Mouse (Mus musculus) kidney, postnatal 14 days (tissue): ENCODE measurements at regions not wholly inside any gene's neighbourhood (a gene's known extent, or its start where the extent isn't known, plus 50 kb on each side); places are given as distances from the start of the nearest gene placed in this dataset.

Source experiments
- DNase-seq: peaks from one replicate; pipeline ENCODE4 v3.0.0; 2022; ENCODE audit warnings: mixed read lengths

DNA sequence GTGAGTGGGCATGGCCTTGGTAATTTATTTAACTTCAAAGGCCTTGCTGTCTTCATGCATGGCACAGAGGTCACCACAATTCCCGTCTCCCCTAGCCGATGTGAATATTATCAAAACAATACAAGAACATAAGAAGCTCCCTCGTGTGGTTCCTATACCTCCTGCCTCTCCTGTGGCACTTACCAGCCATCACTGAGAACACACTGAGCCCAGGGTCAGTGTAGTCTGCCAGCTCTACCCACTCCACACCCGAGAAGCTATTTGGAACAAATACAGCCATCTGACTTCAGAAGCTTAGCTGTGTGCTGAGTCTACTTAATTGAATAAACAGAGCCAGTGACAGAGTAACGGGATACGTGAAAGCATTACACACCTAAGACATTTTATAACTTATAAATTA, 605.7 kb upstream of the Arpp21 start:
- DNase-seq, result no peak

DNA sequence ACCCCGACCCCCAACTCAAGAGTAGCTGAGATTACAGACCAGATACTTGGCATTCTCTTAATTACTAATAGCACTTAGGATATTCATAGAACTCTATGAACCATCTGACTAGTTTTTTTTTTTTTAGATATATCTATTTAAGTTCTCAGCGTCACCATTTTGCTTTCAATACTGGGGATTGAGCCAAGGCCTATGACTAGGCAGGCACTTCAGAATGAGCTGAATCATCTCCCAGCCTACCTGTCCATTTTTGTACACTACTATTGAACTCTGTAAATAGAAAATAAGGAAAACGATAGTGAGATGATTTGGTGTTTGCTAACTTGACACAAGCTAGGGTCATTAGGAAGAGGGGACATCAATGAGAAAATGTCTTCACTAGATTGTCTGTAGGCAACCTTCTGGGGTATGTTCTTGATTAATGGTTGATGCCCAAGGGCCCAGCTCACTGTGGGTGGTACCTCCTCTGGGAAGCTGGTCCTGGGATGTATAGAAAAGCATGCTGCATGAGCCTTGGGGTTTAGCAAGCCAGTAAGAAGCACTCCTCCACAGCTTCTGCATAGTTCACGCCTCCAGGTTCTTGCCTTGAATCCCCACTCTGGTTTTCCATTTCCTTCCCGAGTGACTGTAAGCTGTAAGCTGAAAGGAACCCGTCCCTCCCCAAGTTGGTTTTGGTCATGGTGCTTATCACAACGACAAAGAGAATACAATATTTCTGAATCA, 603.5 kb upstream of the Arpp21 start:
- no peak for DNase-seq

DNA sequence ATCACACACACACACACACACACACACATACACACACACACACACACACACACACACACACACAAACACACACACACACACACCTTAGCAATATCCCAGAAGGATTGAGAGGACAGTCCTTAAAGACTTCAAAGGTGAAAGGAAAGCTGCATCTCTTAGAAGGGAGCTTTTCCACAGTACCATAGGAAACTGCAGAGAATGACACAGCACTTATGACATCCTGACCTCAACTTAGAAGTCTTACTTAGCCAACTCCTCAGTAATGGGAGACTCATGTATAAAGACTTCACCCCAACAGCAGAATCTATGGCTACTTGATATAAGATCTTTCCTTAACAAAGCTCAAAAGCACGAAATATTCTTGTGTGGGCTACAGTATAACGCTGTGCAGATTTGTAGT, 601.8 kb upstream of the Arpp21 start:
- DNase-seq, result no peak

DNA sequence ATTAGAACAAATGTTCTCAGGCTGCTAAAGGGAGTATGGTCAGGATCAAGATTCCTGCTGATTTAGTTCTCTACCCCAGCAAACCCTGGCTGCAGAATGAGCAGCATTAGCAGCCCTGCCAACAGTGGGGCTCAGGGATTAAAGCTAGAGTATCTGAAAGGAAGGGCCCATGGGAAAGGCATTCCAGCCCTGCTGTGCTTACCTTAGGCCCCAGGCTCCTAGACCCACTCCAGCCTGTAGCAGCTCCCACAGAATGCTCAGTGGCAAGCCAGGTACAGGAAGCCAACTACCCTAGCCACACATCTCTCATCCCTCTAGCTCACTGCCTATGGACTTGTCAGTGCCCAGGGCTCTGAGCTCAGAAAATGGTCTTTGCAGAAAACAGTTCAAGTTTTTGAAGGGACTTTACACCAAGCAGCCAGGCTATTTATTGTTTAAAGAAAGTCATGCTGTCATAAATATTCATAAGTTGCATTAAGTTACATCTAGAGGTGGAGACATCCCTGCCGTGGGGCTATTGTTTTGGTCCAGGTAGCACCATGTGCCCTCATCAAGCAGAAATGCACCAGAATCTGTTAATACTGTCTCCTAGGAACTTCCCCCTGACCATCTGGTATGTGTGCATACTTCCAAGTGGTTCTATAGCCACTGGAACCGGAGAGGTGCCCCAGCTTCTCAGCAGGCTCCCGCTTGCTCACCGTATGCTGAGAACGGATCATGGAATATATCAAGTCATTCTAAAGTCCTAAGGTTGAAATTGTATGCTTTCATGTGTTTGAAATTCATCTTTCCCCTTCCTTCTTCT, 598.9 kb upstream of the Arpp21 start:
- DNase-seq, result no peak

DNA sequence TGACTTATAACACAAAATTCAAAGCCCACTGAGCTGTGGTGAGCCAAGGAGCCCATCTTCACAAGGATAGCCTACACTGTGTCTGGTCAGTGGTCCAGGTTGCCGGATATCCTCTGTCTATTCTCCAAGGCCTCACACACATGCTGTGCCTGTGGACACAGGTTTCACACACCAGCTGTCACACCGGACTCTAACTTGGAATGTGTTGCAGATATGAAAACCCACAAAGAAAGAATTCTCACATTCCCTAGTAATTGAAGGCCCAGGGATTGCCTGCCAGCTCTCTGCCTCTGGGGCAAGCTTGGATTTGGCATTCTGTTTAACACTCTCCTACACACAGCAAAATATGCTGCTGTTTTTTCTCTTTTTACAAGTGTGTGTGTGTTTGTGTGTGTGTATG, 595.4 kb upstream of the Arpp21 start:
- no peak for DNase-seq

DNA sequence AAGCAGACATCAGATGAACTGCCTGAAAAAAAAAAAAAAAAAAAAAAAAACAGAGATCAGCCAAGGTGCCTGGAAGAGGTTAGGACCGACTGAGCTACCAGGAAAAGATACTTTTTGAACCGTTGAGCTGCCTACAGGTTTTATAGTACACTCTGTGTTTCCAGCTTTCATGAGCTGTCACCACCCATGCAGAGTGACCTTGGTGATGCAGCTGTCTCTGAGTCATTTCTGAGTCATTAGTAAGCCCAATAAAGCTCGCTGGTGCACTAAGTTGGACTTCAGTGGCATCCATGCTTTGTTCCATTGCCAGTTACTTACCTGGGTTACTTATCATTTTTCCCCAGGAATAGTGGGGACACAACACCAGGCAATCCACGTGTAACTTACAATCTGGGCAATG, 592.9 kb upstream of the Arpp21 start:
- no peak for DNase-seq

DNA sequence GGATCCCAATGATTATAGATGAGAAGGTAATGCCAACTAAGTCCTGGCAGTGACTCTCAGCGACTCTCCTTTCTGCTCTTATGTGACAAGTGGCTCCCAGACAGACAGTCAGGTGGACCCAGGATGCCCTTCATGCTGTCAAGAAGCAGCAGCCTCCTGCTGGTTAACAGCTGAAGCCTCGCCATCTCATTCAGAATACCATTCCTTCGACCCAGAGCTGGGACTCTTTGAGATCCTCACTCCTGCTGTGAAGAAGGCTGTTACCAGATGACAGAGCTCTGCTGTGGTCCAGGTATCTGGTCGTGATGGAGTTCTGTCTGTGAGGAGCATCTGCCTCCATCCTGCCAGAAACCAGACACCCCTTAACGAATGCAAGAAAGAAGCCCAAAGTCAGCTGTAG, 590.9 kb upstream of the Arpp21 start:
- DNase-seq, result no peak

DNA sequence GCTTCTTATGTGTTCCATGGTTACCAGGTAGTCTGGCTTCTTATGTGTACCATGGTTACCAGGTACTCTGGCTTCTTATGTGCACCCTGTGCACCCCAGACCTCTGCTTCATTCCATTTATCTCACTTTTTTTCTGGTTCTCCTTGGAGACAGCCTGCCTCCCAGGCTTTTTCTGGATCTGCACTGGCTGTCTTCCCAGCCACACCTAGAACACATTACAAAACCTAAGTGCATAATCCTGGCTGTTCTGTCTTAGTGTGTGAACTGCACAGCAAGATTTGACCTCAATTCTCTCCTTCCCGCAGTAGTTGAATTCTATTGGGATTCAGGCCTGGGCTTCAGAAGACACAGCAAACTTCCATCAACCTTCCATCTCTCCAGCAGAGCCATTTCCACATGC, 586.2 kb upstream of the Arpp21 start:
- DNase-seq, result no peak

DNA sequence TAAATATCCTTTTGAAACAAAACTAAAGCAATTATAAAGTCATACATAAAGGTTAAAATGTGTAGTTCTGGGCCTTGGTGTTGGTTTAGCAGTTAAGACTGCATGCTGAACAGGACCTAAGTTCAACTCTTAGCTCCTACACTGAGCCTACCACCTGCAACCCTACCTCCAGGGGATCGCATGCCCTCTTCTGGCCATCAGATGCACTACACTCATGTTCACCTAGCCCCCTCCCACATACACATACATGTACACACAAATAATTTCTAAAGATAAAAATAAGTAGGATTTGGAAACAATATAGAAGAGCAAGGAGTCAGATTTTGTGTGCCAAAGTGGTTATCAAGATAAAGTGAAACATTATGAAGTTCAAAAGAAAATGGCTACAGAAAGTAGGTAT, 576.2 kb upstream of the Arpp21 start:
- no peak for DNase-seq

DNA sequence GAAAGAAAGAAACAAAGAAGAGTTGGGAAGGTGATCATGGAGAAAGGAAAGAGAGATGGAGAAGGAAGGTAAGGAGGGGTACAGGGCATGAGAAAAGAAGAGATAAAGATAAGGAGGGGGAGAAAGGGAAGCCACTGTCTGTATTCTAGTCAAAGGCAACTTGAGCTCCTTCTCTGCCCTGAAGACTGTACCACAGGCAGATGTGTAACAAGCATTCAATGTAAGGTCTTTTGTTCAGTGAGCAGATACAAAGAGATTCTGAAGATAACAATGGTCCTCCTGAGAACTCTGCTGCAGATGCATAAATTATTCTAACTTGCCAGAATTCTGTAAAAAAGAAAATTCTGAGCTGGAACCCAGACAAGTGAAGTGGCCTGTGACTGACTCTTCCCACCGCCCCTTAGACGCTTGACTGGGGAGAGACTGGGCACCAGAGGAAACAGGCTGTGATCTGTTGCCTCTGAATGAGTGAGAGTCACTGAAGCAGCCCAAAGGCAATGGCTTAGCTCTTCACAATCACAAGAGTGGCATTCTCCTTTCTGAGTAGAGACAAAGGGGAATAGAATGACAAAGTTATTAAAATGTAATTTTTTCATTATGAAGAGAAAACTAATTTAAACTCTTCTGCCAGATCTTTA, 564.0 kb upstream of the Arpp21 start:
- no peak for DNase-seq

DNA sequence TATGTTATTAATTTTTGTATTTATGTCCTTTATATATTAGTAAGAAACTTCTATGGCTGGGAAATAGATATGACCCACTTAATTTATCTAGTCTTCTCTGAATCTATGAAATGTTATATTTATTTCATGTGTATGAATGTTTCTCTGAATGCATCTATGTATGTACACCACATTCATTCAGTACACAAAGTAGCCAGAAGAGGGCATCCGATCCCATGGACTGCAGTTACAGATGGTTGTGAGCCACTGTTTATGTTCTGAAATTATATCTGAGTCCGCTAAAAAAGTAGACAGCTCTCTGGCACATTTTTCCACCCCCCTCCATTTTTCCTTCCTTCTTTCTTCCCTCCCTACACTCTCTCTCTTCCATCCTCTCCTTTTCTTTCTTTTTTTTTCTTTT, 557.8 kb upstream of the Arpp21 start:
- no peak for DNase-seq

DNA sequence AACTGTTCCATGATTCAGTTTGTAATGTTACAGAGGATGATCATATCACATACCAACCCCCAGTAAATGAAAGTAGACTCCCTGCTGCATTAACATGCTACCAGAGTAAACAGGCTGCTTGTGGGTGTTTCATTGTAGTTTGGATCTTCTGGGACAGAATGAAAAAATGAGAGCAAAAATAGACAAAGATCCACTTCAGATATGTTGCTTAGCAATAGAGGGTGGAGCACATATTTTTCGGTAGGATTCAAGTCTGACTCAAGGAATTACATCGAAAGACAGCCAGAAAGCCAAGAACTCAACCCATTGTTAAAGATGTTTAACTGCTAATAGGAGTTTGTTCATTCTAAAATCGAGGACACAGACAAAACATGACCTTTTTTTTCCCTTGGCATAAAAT, 536.2 kb upstream of the Arpp21 start:
- no peak for DNase-seq

DNA sequence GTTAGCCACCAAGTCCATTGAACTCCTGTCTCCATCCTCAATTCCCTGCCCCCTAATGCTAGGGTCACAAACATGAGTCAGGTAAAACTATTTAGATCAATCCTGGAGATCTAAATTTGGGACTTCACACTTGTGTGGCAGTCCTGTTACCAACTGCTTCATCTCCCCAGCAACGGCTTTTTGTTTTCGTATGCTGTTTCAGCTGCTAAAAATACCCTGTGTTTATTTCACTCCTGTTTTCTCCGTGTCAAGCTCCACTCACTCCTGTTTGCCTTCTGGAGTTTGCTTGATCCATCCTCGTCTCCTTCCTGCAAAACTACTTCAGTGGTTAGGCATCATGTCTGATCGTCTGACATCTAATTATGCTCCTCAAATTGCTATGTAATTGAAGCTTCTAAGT, 508.9 kb upstream of the Arpp21 start:
- no peak for DNase-seq

DNA sequence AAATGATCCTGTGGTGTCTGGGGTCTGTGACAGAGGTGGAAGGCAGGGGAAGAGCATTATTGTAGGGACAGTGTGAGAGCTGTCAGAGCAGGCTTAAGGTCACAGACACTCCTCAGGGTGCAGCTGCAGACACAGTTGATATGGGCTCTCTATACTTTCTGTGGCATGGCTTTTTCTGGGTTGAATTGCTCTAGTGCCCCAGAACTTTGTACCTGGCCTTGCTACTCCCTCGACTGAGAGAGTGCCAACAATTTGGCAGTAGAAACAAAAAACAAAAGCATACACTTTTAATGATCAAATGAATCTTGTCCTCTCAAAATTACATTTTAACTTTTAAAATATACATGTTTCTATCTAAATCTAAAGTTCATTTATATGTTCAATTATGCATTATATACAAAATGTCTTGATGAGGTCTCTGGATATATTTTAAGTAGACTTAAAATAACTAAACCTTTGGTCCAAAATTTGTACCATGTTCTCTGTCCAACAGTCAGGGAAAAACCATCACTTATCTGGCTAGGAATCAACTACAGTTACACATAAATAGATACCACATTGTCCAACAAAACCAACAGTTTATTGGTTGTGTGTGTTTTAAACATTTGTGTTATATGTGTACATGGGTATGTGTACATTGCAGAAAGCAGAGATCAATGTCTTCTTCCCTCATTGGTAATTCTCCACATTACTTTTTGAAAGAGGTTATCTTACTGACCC, 508.3 kb upstream of the Arpp21 start:
- DNase-seq, result peak; percentile 24

DNA sequence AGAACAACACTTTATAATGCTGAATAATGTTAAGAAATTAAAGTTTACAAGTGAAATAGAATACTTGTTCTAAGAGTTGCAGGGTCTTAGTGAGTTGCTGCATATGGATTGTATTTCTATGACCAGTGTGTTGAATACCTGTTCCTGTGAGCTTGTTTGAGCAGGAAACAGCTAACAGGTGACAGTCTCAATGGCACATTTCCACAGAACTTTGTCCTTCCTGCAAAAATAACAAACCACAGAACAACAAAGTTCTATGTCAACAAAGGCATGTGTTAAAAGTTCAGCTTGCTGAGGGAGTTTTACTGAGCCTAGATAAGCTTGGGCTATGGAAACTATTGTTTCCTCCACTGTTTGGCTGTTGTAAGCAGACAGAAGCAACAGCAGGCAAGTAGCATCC, 500.0 kb upstream of the Arpp21 start:
- peak; percentile 2 for DNase-seq

DNA sequence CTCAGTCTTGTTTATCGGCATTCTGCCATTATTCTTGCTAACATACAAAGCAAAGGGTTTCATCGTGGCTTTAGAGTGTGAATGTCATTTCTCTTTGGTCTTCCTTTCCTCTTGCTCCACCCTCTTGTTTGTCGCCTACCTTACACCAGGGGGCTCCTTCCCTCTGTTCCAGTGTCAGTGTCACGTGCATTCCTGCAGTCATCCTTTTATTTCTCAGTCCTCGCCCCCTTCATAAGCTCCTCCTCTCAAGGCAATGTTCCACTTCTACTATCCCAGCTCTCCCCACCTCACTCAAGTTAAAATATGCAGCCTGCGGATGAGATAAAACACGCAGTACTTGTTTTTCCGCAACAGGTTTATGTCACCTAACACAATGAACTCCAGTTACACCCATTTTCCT, 489.8 kb upstream of the Arpp21 start:
- peak; percentile 4 for DNase-seq

DNA sequence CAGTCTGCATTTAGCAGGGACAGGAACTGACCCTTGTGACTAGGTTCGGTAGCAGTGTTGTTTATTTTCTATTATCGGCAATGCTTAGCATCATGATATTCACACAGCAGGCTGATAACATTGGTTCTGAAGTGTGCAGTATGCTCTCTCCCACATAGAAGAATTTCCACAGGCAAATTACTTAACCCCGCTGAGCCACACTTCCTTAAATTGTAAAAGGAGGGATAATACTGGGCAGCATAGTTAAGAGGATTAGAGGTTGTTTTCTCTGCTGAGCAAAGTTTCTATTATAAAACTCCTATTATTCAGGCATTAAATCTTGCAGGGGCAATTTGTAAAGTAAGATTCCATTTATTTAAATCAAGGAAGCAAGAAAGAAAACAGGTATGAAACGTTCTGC, 489.4 kb upstream of the Arpp21 start:
- DNase-seq, result no peak

DNA sequence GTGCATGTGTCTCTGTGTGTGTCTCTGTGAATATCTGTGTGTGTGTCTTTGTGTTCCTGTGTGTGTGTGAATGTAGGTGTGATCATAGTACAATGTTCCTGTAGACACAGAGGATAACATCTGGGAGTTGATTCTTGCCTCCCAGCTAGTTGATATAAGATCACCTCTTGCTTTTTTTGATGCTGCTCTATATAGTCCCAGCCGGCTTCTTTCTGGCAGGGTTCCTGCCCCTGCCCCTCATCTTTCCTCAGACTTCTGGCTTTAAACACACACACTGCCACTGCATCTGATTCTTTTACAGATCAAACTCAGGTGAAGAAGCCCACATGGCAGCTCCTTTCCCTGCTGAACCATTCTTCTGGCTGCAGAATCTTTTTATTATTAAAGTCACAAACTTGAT, 487.6 kb upstream of the Arpp21 start:
- no peak for DNase-seq

DNA sequence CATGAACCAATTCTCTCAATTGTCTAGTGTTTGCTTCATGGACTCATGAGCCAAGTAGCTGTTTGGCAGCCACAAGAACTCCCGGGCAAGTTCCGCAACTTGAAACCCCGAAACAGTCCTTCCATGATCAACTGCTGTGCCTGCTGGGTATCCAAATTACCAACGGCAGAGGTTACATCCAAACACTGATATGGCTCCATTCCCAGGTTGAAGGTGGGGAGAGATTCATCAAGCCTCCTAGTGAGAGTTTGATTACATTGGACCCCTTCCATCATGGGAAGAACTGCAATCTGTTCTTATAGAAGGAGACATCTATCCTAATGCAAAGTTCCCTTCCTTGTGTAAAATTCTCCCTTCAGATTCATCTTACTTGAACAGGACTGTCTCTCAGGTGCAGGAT, 486.8 kb upstream of the Arpp21 start:
- DNase-seq, result no peak

DNA sequence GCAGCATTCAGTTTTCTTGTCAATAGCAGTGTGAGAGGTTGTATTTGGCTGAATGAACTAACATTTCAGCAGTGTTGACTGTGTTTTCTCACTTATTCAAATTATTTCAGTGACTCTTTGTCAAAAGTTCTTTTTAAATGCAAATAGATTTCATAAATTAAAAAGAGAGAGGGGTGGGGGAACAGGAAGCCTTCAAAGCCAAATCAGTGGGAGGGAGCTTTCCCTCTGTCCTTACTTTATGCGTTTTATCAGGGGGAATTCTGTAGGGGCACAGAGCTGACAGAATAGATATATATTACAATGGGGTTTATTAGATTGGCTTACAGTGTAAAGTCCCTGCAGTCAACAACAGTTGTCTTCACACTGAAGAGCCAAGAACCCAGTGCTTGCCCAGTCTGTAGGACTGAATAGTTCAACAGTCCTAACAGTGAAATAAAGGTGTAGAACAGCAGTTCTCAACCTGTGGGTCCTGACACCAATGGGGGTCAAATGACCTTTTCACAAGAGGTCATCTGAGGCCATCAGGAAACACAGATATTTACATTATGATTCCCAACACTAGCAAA, 479.5 kb upstream of the Arpp21 start:
- no peak for DNase-seq

DNA sequence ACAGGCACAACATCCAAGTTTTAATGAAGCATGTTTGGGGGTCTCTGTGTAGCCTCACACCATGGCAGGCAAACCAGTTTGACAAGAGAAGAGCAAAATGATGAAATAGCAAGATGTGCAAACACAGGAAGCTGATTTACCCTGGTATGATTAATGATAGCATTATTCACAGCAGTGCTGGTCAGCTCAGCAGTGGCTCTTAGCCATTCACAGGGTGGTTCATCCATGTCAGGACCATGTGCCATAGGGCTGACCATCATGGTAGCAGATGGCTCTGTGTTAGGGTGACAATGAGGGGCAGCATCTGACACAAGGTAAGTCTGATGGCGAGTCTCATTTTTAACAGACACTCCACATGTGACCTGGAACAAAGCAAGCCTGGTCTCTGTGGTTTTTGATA, 443.1 kb upstream of the Arpp21 start:
- DNase-seq, result no peak

DNA sequence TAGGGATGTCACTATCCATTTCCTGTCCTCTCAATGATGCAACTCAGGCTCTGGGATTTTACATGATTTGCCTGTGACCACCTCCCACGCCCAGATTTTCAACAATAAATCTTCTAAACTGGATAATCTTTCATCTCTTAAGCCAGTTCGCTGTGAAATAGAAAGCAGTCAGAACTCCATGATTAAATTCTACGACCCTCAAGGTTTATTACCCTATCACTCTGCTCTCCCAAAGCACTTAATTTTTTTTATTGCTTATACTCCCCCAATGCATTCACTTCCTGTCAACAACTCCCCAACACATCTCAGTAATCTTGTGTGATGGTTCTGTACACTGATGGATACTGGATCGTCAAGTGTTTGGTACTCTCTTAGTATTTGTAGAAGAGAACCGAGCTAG, 439.5 kb upstream of the Arpp21 start:
- DNase-seq, result peak; percentile 4
